Mouse (Mus musculus) erythroblast, embryonic 14.5 days (primary cell): Measurements from ENCODE around the gene Borcs6. TPM values are rescaled to one million over a fixed set of nuclear protein-coding genes. Genes with fewer than 3 reads are reported as not detected.
A peak's percentile ranks its signal among the peaks of the same experiment; 100 is the strongest.
"Not testable (repeated sequence)": the region's sequence is repeated elsewhere in the genome, so short reads cannot be mapped to it uniquely, and the experiment has no call there.

Source experiments
- H3K27me3 ChIP-seq: 2 replicates; pipeline ENCODE4 v1.6.1; 2012; ENCODE audit warnings: inconsistent platforms; ENCODE audit not compliant: control insufficient read depth
- H3K36me3 ChIP-seq: 2 replicates; pipeline ENCODE4 v1.6.1; 2012; ENCODE audit warnings: mild to moderate bottlenecking, inconsistent platforms; ENCODE audit not compliant: control insufficient read depth
- H3K4me1 ChIP-seq: 2 replicates; pipeline ENCODE4 v1.6.1; 2012; ENCODE audit warnings: inconsistent platforms; ENCODE audit not compliant: control insufficient read depth
- H3K4me3 ChIP-seq: replicated peaks from 2 replicates; pipeline ENCODE3; 2012; ENCODE audit warnings: moderate library complexity, mild to moderate bottlenecking, inconsistent platforms
- H3K9me3 ChIP-seq: 2 replicates; pipeline ENCODE4 v1.6.1; 2012; ENCODE audit warnings: low read length, inconsistent platforms, mixed read lengths; ENCODE audit not compliant: control insufficient read depth
- GATA1 ChIP-seq: IDR thresholded peaks from 2 replicates; pipeline ENCODE4 v1.6.1; 2012; ENCODE audit warnings: low read length, inconsistent platforms, mixed read lengths
- TAL1 ChIP-seq: IDR thresholded peaks from 3 replicates; pipeline ENCODE4 v1.6.1; 2012; ENCODE audit warnings: low read length, inconsistent platforms, mixed read lengths
- polyA plus RNA-seq: library from polyadenylated mRNA; stranded (reverse); fragments of >175 nt; gene quantifications from 2 replicates; pipeline ENCODE4 v1.2.3, GENCODE M21; 2012

The Borcs6 gene
- polyA plus RNA-seq, 1 experiment, result 2.0 TPM

DNA sequence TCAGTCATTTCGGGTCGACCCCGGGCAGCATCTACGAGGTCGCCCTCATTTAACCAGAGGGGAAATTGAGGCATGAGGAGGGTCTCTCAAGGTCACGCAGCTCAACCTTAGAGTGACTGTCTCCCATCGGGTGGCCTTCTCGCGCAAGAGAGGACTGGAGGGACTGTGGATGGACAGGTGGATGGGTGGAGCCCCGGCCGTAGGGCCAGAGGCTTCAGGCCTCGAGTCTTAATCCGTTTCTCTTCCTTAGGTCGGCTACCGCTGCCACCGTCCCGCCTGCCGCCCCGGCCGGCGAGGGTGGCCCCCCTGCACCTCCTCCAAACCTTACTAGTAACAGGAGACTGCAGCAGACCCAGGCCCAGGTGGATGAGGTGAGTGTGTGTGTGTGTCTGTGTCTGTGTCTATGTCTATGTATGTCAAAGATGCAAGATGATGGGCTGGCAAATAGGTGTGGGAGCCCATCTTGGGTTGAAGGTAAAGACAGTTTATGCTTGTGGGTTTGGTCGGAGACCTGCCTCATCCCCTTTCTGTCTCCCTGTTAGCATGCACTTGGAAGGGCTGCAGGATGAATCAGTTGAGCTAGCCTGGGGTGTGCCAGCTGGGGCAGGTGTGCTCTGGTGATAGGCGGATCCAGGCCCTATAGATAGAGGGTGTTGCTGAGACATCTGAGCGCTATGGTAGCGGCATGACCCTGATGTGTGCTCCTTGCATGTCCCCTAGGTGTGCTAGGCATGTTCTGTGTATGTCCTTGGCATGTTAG, 29.5 kb downstream of the Borcs6 start:
- Histone ChIP-seq H3K4me3 (peak overlapping the region; percentile 100), H3K9me3 (no peaks in the 10 kb centered on the region), H3K27me3 (no peaks in the 10 kb centered on the region; the same call in 1 of the 2 replicates), H3K4me1 (peaks cover 61% of the 10 kb centered on the region), H3K36me3 (peaks cover 37% of the 10 kb centered on the region)
- peak; percentile 83 for TF ChIP-seq TAL1
- peak; percentile 65 for TF ChIP-seq GATA1

- Histone ChIP-seq H3K27me3 (no peaks in the 10 kb centered on the region; the same call in 1 of the 2 replicates), H3K9me3 (no peaks in the 10 kb centered on the region), H3K4me1 (peaks cover 68% of the 10 kb centered on the region), H3K4me3 (peak overlapping the region; percentile 100), H3K36me3 (peaks cover 37% of the 10 kb centered on the region)
- no peak for TF ChIP-seq TAL1
- TF ChIP-seq GATA1, result no peak
These were observed 30.2 kb downstream of the Borcs6 start for GRCm38 (mm10) chr11:69089616-69090290.

GRCm38 (mm10) chr11:69090367-69090766, 30.9 kb downstream of the Borcs6 start:
- Histone ChIP-seq H3K4me1 (peaks cover 75% of the 10 kb centered on the region), H3K4me3 (peak overlapping the region; percentile 100), H3K27me3 (no peaks in the 10 kb centered on the region; the same call in 1 of the 2 replicates), H3K9me3 (no peaks in the 10 kb centered on the region), H3K36me3 (peaks cover 37% of the 10 kb centered on the region)
- TF ChIP-seq TAL1 (no peak), GATA1 (no peak)

DNA sequence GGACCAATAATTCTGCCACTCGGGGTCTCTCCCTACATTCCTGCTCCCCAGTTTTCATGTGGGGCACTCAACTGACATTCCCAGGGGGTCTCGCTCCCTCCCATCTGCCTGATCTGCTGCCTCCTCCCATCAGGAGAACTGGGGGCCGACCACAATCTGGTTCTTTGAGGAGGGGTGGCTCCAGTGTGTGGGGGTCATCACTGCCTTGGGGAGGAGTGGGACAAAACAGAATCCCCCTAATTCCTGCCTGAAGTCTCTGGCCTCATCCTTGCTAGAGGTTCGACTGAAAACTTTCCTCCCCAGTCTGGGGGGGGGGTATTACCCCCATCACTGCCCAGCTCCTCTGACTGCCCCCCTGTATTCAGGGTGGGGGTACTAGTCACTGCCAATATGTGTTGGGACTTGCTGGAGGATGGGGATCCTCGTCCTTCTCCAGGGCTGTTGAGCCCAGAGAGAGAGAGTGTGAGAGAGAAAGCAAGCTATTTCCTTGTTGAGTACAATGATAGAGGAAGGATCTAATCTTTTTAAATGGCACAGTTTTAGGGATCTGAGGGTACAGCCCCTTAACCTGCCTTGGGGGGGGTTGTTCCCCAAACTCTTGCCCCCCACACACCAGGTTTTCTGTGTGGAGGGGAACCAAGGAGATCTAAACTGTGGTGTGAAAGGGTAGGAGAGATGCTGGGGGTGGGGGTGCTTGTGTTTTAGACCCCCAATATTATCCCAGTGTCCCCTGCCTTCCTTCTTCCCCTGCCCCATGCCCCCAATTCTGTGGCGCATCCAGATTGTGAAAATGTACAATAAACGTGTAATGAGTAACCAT, 32.3 kb downstream of the Borcs6 start:
- H3K27me3 ChIP-seq, result no peaks in the 10 kb centered on the region; the same call in 1 of the 2 replicates
- no peak overlapping the region for H3K4me3 ChIP-seq
- peaks cover 37% of the 10 kb centered on the region for H3K36me3 ChIP-seq
- peaks cover 89% of the 10 kb centered on the region for H3K4me1 ChIP-seq
- H3K9me3 ChIP-seq, result no peaks in the 10 kb centered on the region
- TF ChIP-seq GATA1 (no peak), TAL1 (no peak)

- Histone ChIP-seq H3K9me3 (no peaks in the 10 kb centered on the region), H3K36me3 (peaks cover 37% of the 10 kb centered on the region), H3K27me3 (no peaks in the 10 kb centered on the region), H3K4me1 (peaks cover 90% of the 10 kb centered on the region), H3K4me3 (no peak overlapping the region)
- TF ChIP-seq TAL1 (no peak), GATA1 (no peak)
These were observed 32.9 kb downstream of the Borcs6 start for GRCm38 (mm10) chr11:69092386-69092751.

DNA sequence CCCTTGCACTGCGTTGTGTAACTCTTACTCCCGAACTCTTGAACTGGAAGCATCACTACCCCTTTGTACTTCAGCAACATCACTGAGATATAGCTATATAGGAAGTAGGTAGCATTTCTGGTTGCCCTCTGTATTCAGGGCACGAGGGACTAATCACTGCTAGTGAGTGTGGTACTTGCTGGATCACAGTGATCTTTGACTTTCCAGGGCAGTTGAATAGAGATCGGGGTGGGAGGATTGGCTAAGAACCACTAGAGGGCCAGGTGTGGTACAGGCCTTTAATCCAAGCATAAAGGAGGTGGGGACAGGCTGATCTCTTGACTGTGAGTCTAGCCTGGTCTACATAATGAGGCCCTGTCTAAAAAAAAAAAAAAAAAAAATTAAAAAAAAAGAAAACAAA, 33.4 kb downstream of the Borcs6 start:
- no peaks in the 10 kb centered on the region for H3K9me3 ChIP-seq
- H3K4me3 ChIP-seq, result no peak overlapping the region
- TF ChIP-seq GATA1 (no peak), TAL1 (no peak)
- H3K4me1 ChIP-seq, result peaks cover 90% of the 10 kb centered on the region
- no peaks in the 10 kb centered on the region for H3K27me3 ChIP-seq
- H3K36me3 ChIP-seq, result peaks cover 37% of the 10 kb centered on the region

- H3K9me3 ChIP-seq, H3K27me3 ChIP-seq, H3K4me3 ChIP-seq: not testable (repeated sequence)
- Histone ChIP-seq H3K36me3 (peaks cover 37% of the 10 kb centered on the region), H3K4me1 (peaks cover 92% of the 10 kb centered on the region)
These were observed 34.3 kb downstream of the Borcs6 start for GRCm38 (mm10) chr11:69093856-69094255.

GRCm38 (mm10) chr11:69094697-69095429, 35.3 kb downstream of the Borcs6 start, which contains the start of gene Per1:
Gene Per1 (plus strand): TSS chr11:69095217.
- peaks cover 92% of the 10 kb centered on the region for H3K4me1 ChIP-seq
- TF ChIP-seq TAL1 (no peak), GATA1 (no peak)

More at GRCm38 (mm10) chr11:69094697-69095429, 35.3 kb downstream of the Borcs6 start, which contains the start of gene Per1:
- Histone ChIP-seq H3K36me3 (peaks cover 31% of the 10 kb centered on the region), H3K9me3 (no peaks in the 10 kb centered on the region), H3K4me3 (peak within 1 kb of the TSS; percentile 65), H3K27me3 (no peaks in the 10 kb centered on the region)
